Mouse (Mus musculus): ENCODE data around the gene Mrps26. TPM values are rescaled to one million over a fixed set of nuclear protein-coding genes. Genes with fewer than 3 reads are reported as not detected.
"Not testable (repeated sequence)": the region's sequence is repeated elsewhere in the genome, so short reads cannot be mapped to it uniquely, and the experiment has no call there.

Gene Mrps26
- polyA plus RNA-seq, 1 experiment from 2014 or later = 86.5 TPM

DNA sequence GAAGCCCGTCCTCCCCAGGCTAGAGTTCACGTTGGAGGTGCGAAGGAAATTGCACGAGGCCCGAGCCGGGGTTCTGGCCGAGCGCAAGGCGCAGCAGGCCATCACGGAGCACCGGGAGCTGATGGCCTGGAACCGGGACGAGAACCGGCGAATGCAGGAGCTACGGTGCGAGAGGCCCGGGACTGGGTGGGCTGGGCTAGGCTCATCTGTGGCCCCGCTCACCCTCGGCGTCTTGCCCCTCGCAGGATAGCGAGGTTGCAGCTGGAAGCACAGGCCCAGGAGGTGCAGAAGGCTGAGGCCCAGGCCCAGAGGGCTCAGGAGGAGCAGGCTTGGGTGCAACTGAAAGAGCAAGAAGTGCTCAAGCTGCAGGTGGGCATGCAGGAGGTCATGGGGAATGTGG lies 521 bp downstream of the Mrps26 start:
- H3K9ac ChIP-seq (ENCODE audit: low read depth, low read length) = peak overlapping the region; percentile 85
- H3K4me1 ChIP-seq (replicated peaks; ENCODE audit: control insufficient read depth, insufficient read depth, low read length) = 0 out of 2 replicates have a peak, but pooled peaks cover 3% of the 10 kb centered on the region
- WGBS = 2% methylated on average over 22 of the region's 23 CpGs
- peak; percentile 51; the same call in 1 of the 2 replicates for ATAC-seq (ENCODE audit: low FRiP score)
- no peaks in the 10 kb centered on the region for H3K36me3 ChIP-seq (ENCODE audit: control insufficient read depth, insufficient read depth, low read length)
- H3K9me3 ChIP-seq (ENCODE audit: control insufficient read depth, low read length) = no peaks in the 10 kb centered on the region
- H3K27ac ChIP-seq (ENCODE audit: low read depth, low read length) = no peak overlapping the region
- H3K4me3 ChIP-seq (ENCODE audit: low read depth, low read length) = peak overlapping the region; percentile 89
- DNase-seq (ENCODE audit: low spot score) = no peak
- H3K4me2 ChIP-seq (replicated peaks; ENCODE audit: low read depth, low read length) = peak overlapping the region; percentile 88
- H3K27me3 ChIP-seq (ENCODE audit: control insufficient read depth, insufficient read depth, low read length) = no peaks in the 10 kb centered on the region

DNA sequence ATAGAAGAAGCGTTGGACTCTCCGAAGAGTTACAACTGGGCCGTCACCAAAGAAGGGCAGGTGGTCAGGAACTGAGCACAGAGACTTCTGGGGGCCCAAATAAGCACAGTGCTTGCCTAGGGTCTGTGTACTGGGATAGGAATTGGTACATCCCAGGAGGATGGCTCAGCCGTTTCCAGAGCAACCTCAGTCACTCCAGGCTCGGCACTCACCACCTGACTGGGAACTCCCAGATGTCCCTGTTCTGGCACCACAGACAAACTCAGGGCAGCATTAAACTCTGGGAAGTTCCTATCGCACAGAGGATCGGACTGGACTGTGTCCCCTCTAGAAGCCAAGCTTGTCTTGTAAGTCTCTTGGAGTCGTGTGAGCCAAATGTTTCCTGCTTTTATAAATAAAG lies 1.4 kb downstream of the Mrps26 start:
- DNase-seq (ENCODE audit: low spot score) = no peak
- WGBS = 81% methylated on average over 8 of the region's 8 CpGs
- no peak overlapping the region for H3K4me3 ChIP-seq (ENCODE audit: low read depth, low read length)

DNA sequence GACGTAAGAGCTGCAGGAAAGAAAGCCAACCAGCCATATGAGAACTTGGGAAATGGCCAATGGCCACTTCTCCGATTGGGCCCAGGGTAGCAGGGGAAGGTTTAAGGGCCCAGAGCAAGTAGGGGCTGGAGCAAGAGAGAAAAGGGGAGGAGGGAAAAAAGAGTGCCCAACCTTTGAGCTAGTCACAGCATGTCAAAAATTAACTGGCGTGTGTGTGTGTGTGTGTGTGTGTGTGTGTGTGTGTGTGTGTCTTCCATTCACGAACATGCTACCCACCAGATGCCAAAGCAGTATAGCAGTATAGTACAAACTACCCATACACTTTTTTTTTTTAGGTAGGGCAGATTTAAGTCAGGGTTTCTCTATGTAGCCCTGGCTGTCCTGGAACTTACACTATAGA lies 5.4 kb downstream of the Mrps26 start:
- DNase-seq (ENCODE audit: low spot score) (no peak), ATAC-seq (ENCODE audit: low FRiP score) (no peak)
- no peaks in the 10 kb centered on the region for H3K36me3 ChIP-seq (ENCODE audit: control insufficient read depth, insufficient read depth, low read length)
- H3K27ac ChIP-seq (ENCODE audit: low read depth, low read length) = no peak overlapping the region
- H3K27me3 ChIP-seq (ENCODE audit: control insufficient read depth, insufficient read depth, low read length) = no peaks in the 10 kb centered on the region
- H3K4me1 ChIP-seq (replicated peaks; ENCODE audit: control insufficient read depth, insufficient read depth, low read length) = 0 out of 2 replicates have a peak, but pooled peaks cover 3% of the 10 kb centered on the region
- H3K9me3 ChIP-seq (ENCODE audit: control insufficient read depth, low read length) = no peaks in the 10 kb centered on the region
- H3K4me2 ChIP-seq (replicated peaks; ENCODE audit: low read depth, low read length) = no peak overlapping the region
- H3K9ac ChIP-seq (ENCODE audit: low read depth, low read length) = no peak overlapping the region
- WGBS = 81% methylated on average over 4 of the region's 4 CpGs
- H3K4me3 ChIP-seq (ENCODE audit: low read depth, low read length) = no peak overlapping the region

More for the DNA sequence above, 1.4 kb downstream of the Mrps26 start:
- Histone ChIP-seq H3K27ac (ENCODE audit: low read depth, low read length) (no peak overlapping the region), H3K4me2 (replicated peaks; ENCODE audit: low read depth, low read length) (peak overlapping the region; percentile 88; the same call in 1 of the 2 replicates), H3K9ac (ENCODE audit: low read depth, low read length) (no peak overlapping the region), H3K27me3 (ENCODE audit: control insufficient read depth, insufficient read depth, low read length) (no peaks in the 10 kb centered on the region), H3K9me3 (ENCODE audit: control insufficient read depth, low read length) (no peaks in the 10 kb centered on the region), H3K36me3 (ENCODE audit: control insufficient read depth, insufficient read depth, low read length) (no peaks in the 10 kb centered on the region), H3K4me1 (replicated peaks; ENCODE audit: control insufficient read depth, insufficient read depth, low read length) (0 out of 2 replicates have a peak, but pooled peaks cover 3% of the 10 kb centered on the region)
- no peak for ATAC-seq (ENCODE audit: low FRiP score)

- no peak overlapping the region for H3K9ac ChIP-seq (ENCODE audit: low read depth, low read length)
- ATAC-seq (ENCODE audit: low FRiP score) (no peak), DNase-seq (ENCODE audit: low spot score) (no peak)
These were observed 6.4 kb downstream of the Mrps26 start for GRCm38 (mm10) chr2:130569926-130570325.

GRCm38 (mm10) chr2:130574960-130575359 lies 11.4 kb downstream of the Mrps26 start:
- no peak overlapping the region for H3K9ac ChIP-seq (ENCODE audit: low read depth, low read length)
- peaks cover 52% of the 10 kb centered on the region for H3K27me3 ChIP-seq (ENCODE audit: control insufficient read depth, insufficient read depth, low read length)

More at GRCm38 (mm10) chr2:130569926-130570325, 6.4 kb downstream of the Mrps26 start:
- Histone ChIP-seq H3K27me3 (ENCODE audit: control insufficient read depth, insufficient read depth, low read length) (peaks cover 1% of the 10 kb centered on the region), H3K4me1 (replicated peaks; ENCODE audit: control insufficient read depth, insufficient read depth, low read length) (no peaks in the 10 kb centered on the region), H3K9me3 (ENCODE audit: control insufficient read depth, low read length) (no peaks in the 10 kb centered on the region), H3K4me3 (ENCODE audit: low read depth, low read length) (no peak overlapping the region), H3K27ac (ENCODE audit: low read depth, low read length) (no peak overlapping the region), H3K36me3 (ENCODE audit: control insufficient read depth, insufficient read depth, low read length) (no peaks in the 10 kb centered on the region), H3K4me2 (replicated peaks; ENCODE audit: low read depth, low read length) (no peak overlapping the region)

DNA sequence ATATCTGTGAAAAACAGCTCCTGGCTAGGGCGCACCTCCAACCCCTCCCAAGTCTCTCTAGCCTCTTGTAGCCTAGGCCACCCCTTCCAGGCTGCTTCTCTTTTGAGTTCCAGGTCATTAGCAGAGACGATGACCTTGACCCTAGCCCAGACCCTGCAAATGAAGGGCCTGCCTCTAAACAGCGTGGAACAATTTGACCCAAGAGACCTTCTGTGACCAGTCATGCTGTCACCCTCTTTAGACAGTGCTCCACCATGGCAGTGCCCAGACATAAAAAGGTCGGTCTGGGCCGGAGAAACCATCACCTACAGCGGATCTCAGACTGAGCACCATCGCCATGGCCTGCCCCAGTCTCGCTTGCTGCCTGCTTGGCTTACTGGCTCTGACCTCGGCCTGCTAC lies 12.3 kb downstream of the Mrps26 start, which contains the start of gene Oxt:
Oxt (plus strand) TSS at position 301 of the 400 bp plus-strand sequence.
- peaks cover 61% of the 10 kb centered on the region for H3K27me3 ChIP-seq (ENCODE audit: control insufficient read depth, insufficient read depth, low read length)
- H3K4me1 ChIP-seq (replicated peaks; ENCODE audit: control insufficient read depth, insufficient read depth, low read length) = peaks cover 17% of the 10 kb centered on the region
- H3K9me3 ChIP-seq (ENCODE audit: control insufficient read depth, low read length) = no peaks in the 10 kb centered on the region
- H3K36me3 ChIP-seq (ENCODE audit: control insufficient read depth, insufficient read depth, low read length) = no peaks in the 10 kb centered on the region
- no peak within 1 kb of the TSS for H3K9ac ChIP-seq (ENCODE audit: low read depth, low read length)
- peak within 1 kb of the TSS; percentile 21; the same call in 1 of the 2 replicates for H3K4me3 ChIP-seq (ENCODE audit: low read depth, low read length)
- H3K27ac ChIP-seq (ENCODE audit: low read depth, low read length) = no peak within 1 kb of the TSS
- ATAC-seq (ENCODE audit: low FRiP score) (no peak), DNase-seq (ENCODE audit: low spot score) (peak; percentile 15)
- WGBS = 40% methylated on average over 9 of the region's 9 CpGs
- peak within 1 kb of the TSS; percentile 23 for H3K4me2 ChIP-seq (replicated peaks; ENCODE audit: low read depth, low read length)

More at GRCm38 (mm10) chr2:130574960-130575359, 11.4 kb downstream of the Mrps26 start:
- no peak overlapping the region for H3K4me2 ChIP-seq (replicated peaks; ENCODE audit: low read depth, low read length)
- H3K36me3 ChIP-seq (ENCODE audit: control insufficient read depth, insufficient read depth, low read length) = no peaks in the 10 kb centered on the region
- 82% methylated on average over 5 of the region's 5 CpGs for WGBS
- no peak for DNase-seq (ENCODE audit: low spot score)
- H3K9me3 ChIP-seq (ENCODE audit: control insufficient read depth, low read length) = no peaks in the 10 kb centered on the region
- peaks cover 14% of the 10 kb centered on the region for H3K4me1 ChIP-seq (replicated peaks; ENCODE audit: control insufficient read depth, insufficient read depth, low read length)
- no peak overlapping the region for H3K4me3 ChIP-seq (ENCODE audit: low read depth, low read length)
- no peak for ATAC-seq (ENCODE audit: low FRiP score)
- H3K27ac ChIP-seq (ENCODE audit: low read depth, low read length) = no peak overlapping the region

GRCm38 (mm10) chr2:130576564-130576963 lies 13.0 kb downstream of the Mrps26 start:
- not testable (repeated sequence) for ATAC-seq (ENCODE audit: low FRiP score); H3K36me3 ChIP-seq (ENCODE audit: control insufficient read depth, insufficient read depth, low read length); H3K27ac ChIP-seq (ENCODE audit: low read depth, low read length); H3K9me3 ChIP-seq (ENCODE audit: control insufficient read depth, low read length); H3K9ac ChIP-seq (ENCODE audit: low read depth, low read length)
- Histone ChIP-seq H3K4me1 (replicated peaks; ENCODE audit: control insufficient read depth, insufficient read depth, low read length) (peaks cover 19% of the 10 kb centered on the region), H3K4me2 (replicated peaks; ENCODE audit: low read depth, low read length) (peak overlapping the region; percentile 23), H3K4me3 (ENCODE audit: low read depth, low read length) (peak overlapping the region; percentile 21; the same call in 1 of the 2 replicates), H3K27me3 (ENCODE audit: control insufficient read depth, insufficient read depth, low read length) (peaks cover 68% of the 10 kb centered on the region)
- peak; percentile 28 for DNase-seq (ENCODE audit: low spot score)
- WGBS = 2% methylated on average over 20 of the region's 32 CpGs

DNA sequence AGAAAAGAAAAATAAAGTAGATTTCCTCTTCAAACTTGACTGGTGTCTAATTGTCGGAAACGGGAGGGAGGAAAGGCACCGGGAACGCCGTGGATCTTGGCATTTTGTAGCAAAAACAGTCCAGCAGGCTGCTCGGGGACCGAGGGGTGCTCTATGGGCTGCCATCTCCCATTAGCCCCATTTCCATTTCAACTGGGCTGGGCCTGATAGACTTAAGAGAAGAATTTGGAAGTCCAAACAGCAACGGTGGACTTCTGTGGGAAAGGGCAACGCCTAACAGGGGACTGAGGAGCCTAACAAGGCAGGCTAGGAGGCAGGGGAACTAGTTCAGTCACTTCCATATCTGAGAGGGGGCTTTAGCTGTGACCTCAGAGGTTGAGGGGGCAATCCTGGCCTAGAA lies 13.5 kb downstream of the Mrps26 start:
- peaks cover 72% of the 10 kb centered on the region for H3K27me3 ChIP-seq (ENCODE audit: control insufficient read depth, insufficient read depth, low read length)
- H3K4me3 ChIP-seq (ENCODE audit: low read depth, low read length) = no peak overlapping the region; the same call in 1 of the 2 replicates
- H3K4me2 ChIP-seq (replicated peaks; ENCODE audit: low read depth, low read length) = no peak overlapping the region; the same call in 1 of the 2 replicates
- no peak for ATAC-seq (ENCODE audit: low FRiP score)
- no peak overlapping the region for H3K9ac ChIP-seq (ENCODE audit: low read depth, low read length)
- peak; percentile 51 for DNase-seq (ENCODE audit: low spot score)
- no peak overlapping the region for H3K27ac ChIP-seq (ENCODE audit: low read depth, low read length)
- no peaks in the 10 kb centered on the region for H3K9me3 ChIP-seq (ENCODE audit: control insufficient read depth, low read length)
- H3K36me3 ChIP-seq (ENCODE audit: control insufficient read depth, insufficient read depth, low read length) = no peaks in the 10 kb centered on the region
- peaks cover 19% of the 10 kb centered on the region for H3K4me1 ChIP-seq (replicated peaks; ENCODE audit: control insufficient read depth, insufficient read depth, low read length)
- 2% methylated on average over 9 of the region's 9 CpGs for WGBS

GRCm38 (mm10) chr2:130577632-130578031 lies 14.1 kb downstream of the Mrps26 start:
- no peak overlapping the region for H3K4me2 ChIP-seq (replicated peaks; ENCODE audit: low read depth, low read length)
- no peaks in the 10 kb centered on the region for H3K9me3 ChIP-seq (ENCODE audit: control insufficient read depth, low read length)
- 4% methylated on average over 12 of the region's 12 CpGs for WGBS
- no peaks in the 10 kb centered on the region for H3K36me3 ChIP-seq (ENCODE audit: control insufficient read depth, insufficient read depth, low read length)
- no peak overlapping the region for H3K27ac ChIP-seq (ENCODE audit: low read depth, low read length)
- H3K9ac ChIP-seq (ENCODE audit: low read depth, low read length) = no peak overlapping the region
- no peak overlapping the region for H3K4me3 ChIP-seq (ENCODE audit: low read depth, low read length)
- DNase-seq (ENCODE audit: low spot score) (peak; percentile 48), ATAC-seq (ENCODE audit: low FRiP score) (peak; percentile 33; the same call in 1 of the 2 replicates)
- peaks cover 78% of the 10 kb centered on the region for H3K27me3 ChIP-seq (ENCODE audit: control insufficient read depth, insufficient read depth, low read length)
- H3K4me1 ChIP-seq (replicated peaks; ENCODE audit: control insufficient read depth, insufficient read depth, low read length) = peaks cover 19% of the 10 kb centered on the region

Measured in hindbrain, embryonic 11.5 days (tissue).